Mouse (Mus musculus) E14TG2a.4 (cell line): ENCODE measurements around the gene Iqch.

ENCODE experiments used
- CTCF ChIP-seq: conservative IDR thresholded peaks from 2 replicates; pipeline ENCODE4 v1.5.1; 2014; ENCODE audit warnings: low read length
- NANOG ChIP-seq: IDR thresholded peaks from 2 replicates; pipeline ENCODE4 v1.6.1; 2014; ENCODE audit warnings: borderline replicate concordance, low read length, mixed read lengths
- POU5F1 ChIP-seq: IDR thresholded peaks from 2 replicates; pipeline ENCODE4 v1.6.1; 2014; ENCODE audit warnings: low read length, borderline replicate concordance

DNA sequence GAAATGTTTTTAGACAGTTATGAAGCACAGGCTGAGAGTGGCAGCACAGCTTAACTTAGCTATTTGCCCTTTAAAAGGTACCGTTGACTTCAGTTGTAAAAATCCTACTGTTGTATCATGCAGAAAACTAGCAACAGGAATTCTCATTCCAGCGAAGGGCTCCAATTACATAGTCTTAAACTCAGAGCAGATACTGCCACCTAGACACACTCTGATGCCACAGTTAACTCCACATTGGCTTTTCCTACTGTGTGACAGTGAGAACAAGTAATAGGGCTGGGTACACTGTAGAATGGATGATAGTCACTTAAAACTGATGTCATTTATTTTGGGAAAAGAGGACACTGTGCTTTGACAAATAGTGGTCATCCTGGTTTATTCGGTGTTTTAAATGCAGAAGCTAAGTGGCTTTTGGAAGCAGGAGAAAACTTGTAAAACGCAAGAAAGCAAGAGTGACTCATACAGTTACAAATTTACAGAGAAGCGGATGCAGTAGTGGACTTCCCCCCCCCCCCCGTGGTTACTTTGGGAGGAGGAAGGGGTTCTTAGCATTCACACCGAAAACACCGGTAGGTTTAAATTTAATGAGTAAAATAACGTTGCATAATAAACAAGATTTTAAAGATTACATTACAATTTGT is 181.1 kb downstream of the Iqch start:
- no peak for TF ChIP-seq CTCF
- no peak for TF ChIP-seq POU5F1
- no peak for TF ChIP-seq NANOG
